Mouse (Mus musculus) limb, embryonic 10.5 days (tissue): ENCODE measurements around the gene Hmgn1. TPM values are rescaled to one million over a fixed set of nuclear protein-coding genes. Genes with fewer than 3 reads are reported as not detected.
"Not testable (repeated sequence)": the region's sequence is repeated elsewhere in the genome, so short reads cannot be mapped to it uniquely, and the experiment has no call there.

ENCODE experiments used
- DNase-seq: peaks from one replicate; pipeline ENCODE4 v3.0.0-alpha.2; 2017; ENCODE audit warnings: low spot score
- H3K27ac ChIP-seq: fragments of 300-500 bp; sonication (generic); 2 replicates; pipeline ENCODE4 v1.5.1; 2016; ENCODE audit warnings: mild to moderate bottlenecking
- H3K27me3 ChIP-seq: fragments of 300-500 bp; sonication (generic); 2 replicates; pipeline ENCODE4 v1.6.1; 2016; ENCODE audit warnings: low read depth, mild to moderate bottlenecking; ENCODE audit not compliant: poor library complexity, severe bottlenecking
- H3K36me3 ChIP-seq: fragments of 300-500 bp; sonication (generic); 2 replicates; pipeline ENCODE4 v1.6.1; 2016; ENCODE audit warnings: mild to moderate bottlenecking, moderate library complexity
- H3K4me1 ChIP-seq: fragments of 300-500 bp; sonication (generic); 2 replicates; pipeline ENCODE4 v1.6.1; 2016
- H3K4me3 ChIP-seq: fragments of 300-500 bp; sonication (generic); 2 replicates; pipeline ENCODE4 v1.5.1; 2016; ENCODE audit warnings: mild to moderate bottlenecking, moderate library complexity
- H3K9me3 ChIP-seq: fragments of 300-500 bp; sonication (generic); replicated peaks from 2 replicates; pipeline ENCODE4 v1.6.1; 2016; ENCODE audit warnings: mild to moderate bottlenecking
- WGBS: fragments of 180-500 bp; shearing (Covaris S2); methylation state at CpG from one replicate; pipeline ENCODE4 v1.1.7; 2016; 5-methylcytosine and 5-hydroxymethylcytosine counted together
- polyA plus RNA-seq: library from polyadenylated mRNA; unstranded; fragments of >200 nt; fragmentation: Nextera tagmentation; extraction: Ambion mirVana; gene quantifications from 2 replicates; pipeline ENCODE4 v1.2.1, GENCODE M21; 2016

Hmgn1 gene
- polyA plus RNA-seq, 1 experiment from 2014 or later: 979 TPM

DNA sequence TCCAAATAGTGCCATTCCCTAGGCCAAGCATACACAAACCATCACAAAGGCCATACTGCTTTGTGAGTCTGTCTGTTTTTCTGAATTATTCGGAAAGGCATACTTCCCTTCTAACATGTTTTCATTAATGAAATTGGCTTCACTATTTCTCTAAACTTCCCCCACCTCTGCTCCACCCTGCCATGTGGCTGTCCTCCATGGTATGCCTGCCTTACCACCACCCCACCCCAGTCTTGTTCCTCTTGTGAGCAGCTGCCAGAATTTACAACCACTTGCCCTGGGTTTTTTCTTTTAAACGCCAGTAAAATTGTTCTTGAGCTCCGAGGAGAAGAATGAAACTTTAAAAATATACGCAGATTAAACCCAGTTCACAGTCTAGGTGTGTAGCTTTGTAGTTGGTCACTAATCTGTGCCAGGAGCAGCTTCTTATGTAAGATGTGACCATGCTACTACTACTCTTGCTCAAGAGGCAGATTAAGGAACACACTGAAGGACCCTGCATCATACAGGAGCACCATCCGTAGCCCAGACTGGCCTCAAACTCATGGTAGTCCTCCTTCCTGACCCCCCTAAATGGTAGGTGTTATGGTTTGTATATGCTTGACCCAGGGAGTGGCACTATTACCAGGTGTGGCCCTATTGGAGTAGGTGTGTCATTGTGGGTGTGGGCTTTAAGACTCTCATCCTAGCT lies 16.7 kb downstream of the Hmgn1 start:
- no peaks in the 10 kb centered on the region for H3K36me3 ChIP-seq
- H3K27me3 ChIP-seq: no peaks in the 10 kb centered on the region
- no peaks in the 10 kb centered on the region for H3K4me1 ChIP-seq
- no peak overlapping the region for H3K4me3 ChIP-seq
- H3K27ac ChIP-seq: no peak overlapping the region
- 91% methylated on average over 5 of the region's 5 CpGs for WGBS
- no peaks in the 10 kb centered on the region for H3K9me3 ChIP-seq
- no peak for DNase-seq

- Histone ChIP-seq H3K27me3 (no peaks in the 10 kb centered on the region), H3K36me3 (no peaks in the 10 kb centered on the region), H3K9me3 (no peaks in the 10 kb centered on the region), H3K4me1 (no peaks in the 10 kb centered on the region), H3K27ac (no peak overlapping the region), H3K4me3 (no peak overlapping the region)
- no peak for DNase-seq
- 63% methylated on average over 4 of the region's 4 CpGs for WGBS
Observed at GRCm38 (mm10) chr16:96109673-96110072, 17.9 kb downstream of the Hmgn1 start.

GRCm38 (mm10) chr16:96103036-96103435 lies 24.5 kb downstream of the Hmgn1 start:
- Histone ChIP-seq H3K4me3 (no peak overlapping the region), H3K27me3 (no peaks in the 10 kb centered on the region), H3K27ac (no peak overlapping the region), H3K36me3 (no peaks in the 10 kb centered on the region), H3K9me3 (no peaks in the 10 kb centered on the region), H3K4me1 (no peaks in the 10 kb centered on the region)
- WGBS: 57% methylated on average over 2 of the region's 2 CpGs
- DNase-seq: no peak

DNA sequence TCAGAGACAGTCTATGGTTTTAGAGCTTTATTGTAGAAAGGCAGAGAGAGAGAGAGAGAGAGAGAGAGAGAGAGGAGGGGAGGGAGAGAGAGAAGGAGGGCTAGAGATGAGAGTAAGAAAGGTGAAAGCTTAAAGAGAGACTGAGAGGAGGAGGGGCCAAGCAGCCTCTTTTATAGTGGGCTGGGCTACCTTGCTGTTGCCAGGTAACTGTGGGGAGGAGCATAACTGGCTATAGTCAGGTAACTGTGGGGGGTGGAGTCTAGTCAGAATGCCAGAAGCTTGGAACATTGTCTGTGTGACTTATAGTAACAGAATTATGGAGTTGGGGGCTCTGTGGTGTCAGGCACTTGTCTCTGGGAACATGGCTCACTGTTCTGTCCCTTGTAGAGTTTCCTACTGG lies 29.7 kb downstream of the Hmgn1 start:
- H3K9me3 ChIP-seq, H3K27ac ChIP-seq, H3K27me3 ChIP-seq, H3K4me3 ChIP-seq, H3K4me1 ChIP-seq, H3K36me3 ChIP-seq, DNase-seq: not testable (repeated sequence)

DNA sequence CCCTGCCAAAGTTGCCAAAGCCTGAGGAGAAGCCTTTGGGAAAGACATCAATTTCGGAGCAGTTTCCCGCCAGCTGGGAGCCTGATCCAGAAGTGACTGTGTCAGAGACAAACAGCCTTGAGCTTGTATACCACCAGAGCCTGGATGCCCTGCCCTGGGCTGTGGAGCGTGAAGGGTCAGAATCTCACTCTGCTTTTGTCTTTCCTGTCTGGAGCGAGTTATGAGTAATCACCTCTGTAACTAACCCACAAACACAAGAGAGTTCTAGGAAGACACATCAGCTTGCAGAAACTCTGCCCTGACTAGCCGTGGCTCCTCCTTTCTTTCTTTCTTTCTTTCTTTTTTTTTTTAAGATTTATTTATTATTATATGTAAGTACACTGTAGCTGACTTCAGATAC lies 31.6 kb downstream of the Hmgn1 start:
- no peaks in the 10 kb centered on the region for H3K36me3 ChIP-seq
- H3K9me3 ChIP-seq: no peaks in the 10 kb centered on the region
- no peak overlapping the region for H3K27ac ChIP-seq
- no peak for DNase-seq
- H3K4me3 ChIP-seq: no peak overlapping the region
- no peaks in the 10 kb centered on the region for H3K27me3 ChIP-seq
- H3K4me1 ChIP-seq: peaks cover 4% of the 10 kb centered on the region
- 89% methylated on average over 5 of the region's 5 CpGs for WGBS

DNA sequence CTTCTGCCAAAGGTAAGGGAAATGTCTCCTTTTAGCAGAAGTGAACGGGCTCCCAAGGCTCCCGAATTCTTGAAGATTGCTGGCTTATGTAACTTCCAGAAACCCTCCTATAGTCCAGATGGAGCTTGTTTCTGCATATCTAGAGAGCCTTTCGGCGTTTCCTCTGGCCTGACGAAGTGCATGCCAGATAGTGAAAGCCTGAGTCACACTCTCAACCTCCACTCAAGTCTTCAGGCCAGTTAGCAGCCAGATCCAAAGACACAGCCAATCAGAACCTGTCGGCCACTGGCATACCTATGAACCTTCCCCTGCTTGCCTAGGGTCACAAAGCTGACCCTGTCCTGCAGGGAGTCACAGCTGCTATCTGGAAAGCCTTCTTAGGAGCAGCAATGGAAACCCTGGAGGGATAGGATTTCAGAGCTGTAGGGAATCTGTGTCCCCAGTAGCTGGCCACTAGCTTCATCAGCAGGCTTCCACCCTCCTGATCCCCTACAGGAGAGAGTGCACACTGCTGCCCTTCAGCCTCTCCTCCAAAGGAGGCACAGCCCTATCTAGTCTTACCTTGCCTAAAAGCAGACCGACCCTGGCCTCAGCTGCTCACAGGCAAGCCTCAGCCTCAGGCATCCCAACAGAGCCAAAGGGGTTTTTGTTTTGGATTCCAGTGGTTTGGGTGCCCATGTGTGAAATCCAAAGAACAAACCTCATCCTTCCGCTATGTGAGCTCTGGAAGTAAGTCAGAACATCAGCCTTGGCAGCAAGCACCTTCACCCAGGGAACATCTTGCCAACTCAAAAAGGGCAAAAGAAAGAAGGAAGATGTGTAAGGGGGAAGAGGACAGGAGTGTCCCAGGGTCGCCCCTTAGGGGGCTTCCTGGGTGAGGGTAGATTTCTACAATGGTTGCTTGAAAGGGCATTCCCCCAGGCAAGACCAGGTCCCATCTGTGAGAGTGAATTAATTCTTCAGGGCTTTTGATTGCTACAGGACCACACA lies 35.7 kb downstream of the Hmgn1 start:
- DNase-seq: no peak
- H3K4me1 ChIP-seq: peaks cover 7% of the 10 kb centered on the region
- no peak overlapping the region for H3K4me3 ChIP-seq
- no peaks in the 10 kb centered on the region for H3K27me3 ChIP-seq
- no peaks in the 10 kb centered on the region for H3K9me3 ChIP-seq
- no peaks in the 10 kb centered on the region for H3K36me3 ChIP-seq
- H3K27ac ChIP-seq: no peak overlapping the region
- 70% methylated on average over 9 of the region's 9 CpGs for WGBS

DNA sequence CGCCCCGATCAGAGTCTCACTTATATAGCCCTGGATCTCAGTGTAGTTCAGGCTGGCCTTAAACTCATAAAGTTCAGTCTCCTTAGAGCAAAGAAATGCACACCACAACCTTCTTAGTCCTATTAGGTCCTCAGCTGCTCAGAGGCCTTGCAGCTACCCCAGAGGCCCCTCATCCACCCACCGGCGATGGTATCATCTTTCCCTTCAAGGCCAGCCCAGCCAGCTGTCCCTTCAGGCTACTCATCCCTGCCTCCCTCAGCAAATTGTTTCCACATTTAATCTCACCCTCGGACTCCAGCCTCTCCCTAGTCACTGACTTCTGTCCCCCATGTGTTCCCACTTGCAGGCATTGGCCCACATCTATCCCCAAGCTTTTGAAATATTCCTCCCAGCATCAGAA lies 39.4 kb downstream of the Hmgn1 start:
- no peak for DNase-seq
- peaks cover 16% of the 10 kb centered on the region for H3K4me1 ChIP-seq
- H3K27ac ChIP-seq: no peak overlapping the region
- H3K4me3 ChIP-seq: no peak overlapping the region
- H3K36me3 ChIP-seq: no peaks in the 10 kb centered on the region
- 58% methylated on average over 5 of the region's 5 CpGs for WGBS
- H3K9me3 ChIP-seq: no peaks in the 10 kb centered on the region
- H3K27me3 ChIP-seq: no peaks in the 10 kb centered on the region

DNA sequence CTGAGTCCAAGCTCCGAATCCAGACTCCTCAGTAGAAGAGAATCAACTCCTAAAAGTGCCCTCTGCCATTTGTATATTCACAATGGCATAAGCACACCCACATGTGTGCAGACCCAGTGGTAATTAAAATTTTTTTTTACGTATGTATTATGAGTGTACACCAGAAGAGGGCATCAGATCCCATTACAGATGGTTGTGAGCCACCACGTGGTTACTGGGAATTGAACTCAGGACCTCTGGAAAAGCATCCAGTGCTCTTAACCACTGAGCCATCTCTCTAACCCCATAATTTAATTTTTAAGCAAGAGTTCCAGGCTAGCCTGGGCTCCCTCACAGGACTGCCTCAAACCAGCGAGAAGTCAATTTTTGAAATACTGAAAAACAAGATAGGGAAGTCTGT lies 40.1 kb downstream of the Hmgn1 start:
- WGBS: 81% methylated on average over 4 of the region's 4 CpGs
- H3K27ac ChIP-seq: no peak overlapping the region

DNA sequence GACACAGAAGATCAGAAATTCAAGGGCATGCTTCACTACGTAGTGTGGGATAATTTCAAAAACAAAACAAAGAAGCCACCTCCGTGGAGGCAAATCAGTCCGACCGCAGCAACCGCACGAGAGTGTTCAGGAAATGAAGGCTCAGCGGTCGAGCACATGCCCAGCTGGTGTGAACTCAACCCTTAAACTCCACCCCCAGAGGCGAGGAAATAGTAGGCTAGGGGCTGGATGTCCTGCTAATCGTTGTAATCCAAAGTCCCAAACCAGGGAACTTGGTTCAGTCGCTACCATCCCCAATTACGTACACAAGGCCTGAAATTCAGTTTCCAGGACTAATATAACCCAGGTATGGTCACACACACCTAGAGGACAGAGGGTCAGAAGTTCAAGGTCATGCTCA lies 40.5 kb downstream of the Hmgn1 start:
- WGBS: 86% methylated on average over 12 of the region's 12 CpGs

More for the DNA sequence above, 40.1 kb downstream of the Hmgn1 start:
- Histone ChIP-seq H3K9me3 (no peaks in the 10 kb centered on the region), H3K4me1 (peaks cover 19% of the 10 kb centered on the region), H3K27me3 (no peaks in the 10 kb centered on the region), H3K4me3 (no peak overlapping the region), H3K36me3 (no peaks in the 10 kb centered on the region)
- DNase-seq: no peak

GRCm38 (mm10) chr16:96085597-96085996 lies 41.9 kb downstream of the Hmgn1 start:
- Histone ChIP-seq H3K4me1 (peaks cover 21% of the 10 kb centered on the region), H3K9me3 (no peaks in the 10 kb centered on the region), H3K27ac (no peak overlapping the region), H3K27me3 (no peaks in the 10 kb centered on the region), H3K36me3 (peaks cover 6% of the 10 kb centered on the region), H3K4me3 (no peak overlapping the region)
- no peak for DNase-seq

More for the DNA sequence above, 40.5 kb downstream of the Hmgn1 start:
- no peaks in the 10 kb centered on the region for H3K36me3 ChIP-seq
- DNase-seq: no peak
- no peaks in the 10 kb centered on the region for H3K27me3 ChIP-seq
- peaks cover 19% of the 10 kb centered on the region for H3K4me1 ChIP-seq
- no peaks in the 10 kb centered on the region for H3K9me3 ChIP-seq
- H3K27ac ChIP-seq: no peak overlapping the region
- no peak overlapping the region for H3K4me3 ChIP-seq

GRCm38 (mm10) chr16:96083179-96083646 lies 44.3 kb downstream of the Hmgn1 start:
- Histone ChIP-seq H3K36me3 (peaks cover 30% of the 10 kb centered on the region), H3K27me3 (no peaks in the 10 kb centered on the region), H3K4me3 (peak overlapping the region; percentile 99), H3K4me1 (peaks cover 22% of the 10 kb centered on the region), H3K27ac (peak overlapping the region; percentile 98), H3K9me3 (no peaks in the 10 kb centered on the region)
- WGBS: 5% methylated on average over 20 of the region's 20 CpGs
- DNase-seq: no peak

DNA sequence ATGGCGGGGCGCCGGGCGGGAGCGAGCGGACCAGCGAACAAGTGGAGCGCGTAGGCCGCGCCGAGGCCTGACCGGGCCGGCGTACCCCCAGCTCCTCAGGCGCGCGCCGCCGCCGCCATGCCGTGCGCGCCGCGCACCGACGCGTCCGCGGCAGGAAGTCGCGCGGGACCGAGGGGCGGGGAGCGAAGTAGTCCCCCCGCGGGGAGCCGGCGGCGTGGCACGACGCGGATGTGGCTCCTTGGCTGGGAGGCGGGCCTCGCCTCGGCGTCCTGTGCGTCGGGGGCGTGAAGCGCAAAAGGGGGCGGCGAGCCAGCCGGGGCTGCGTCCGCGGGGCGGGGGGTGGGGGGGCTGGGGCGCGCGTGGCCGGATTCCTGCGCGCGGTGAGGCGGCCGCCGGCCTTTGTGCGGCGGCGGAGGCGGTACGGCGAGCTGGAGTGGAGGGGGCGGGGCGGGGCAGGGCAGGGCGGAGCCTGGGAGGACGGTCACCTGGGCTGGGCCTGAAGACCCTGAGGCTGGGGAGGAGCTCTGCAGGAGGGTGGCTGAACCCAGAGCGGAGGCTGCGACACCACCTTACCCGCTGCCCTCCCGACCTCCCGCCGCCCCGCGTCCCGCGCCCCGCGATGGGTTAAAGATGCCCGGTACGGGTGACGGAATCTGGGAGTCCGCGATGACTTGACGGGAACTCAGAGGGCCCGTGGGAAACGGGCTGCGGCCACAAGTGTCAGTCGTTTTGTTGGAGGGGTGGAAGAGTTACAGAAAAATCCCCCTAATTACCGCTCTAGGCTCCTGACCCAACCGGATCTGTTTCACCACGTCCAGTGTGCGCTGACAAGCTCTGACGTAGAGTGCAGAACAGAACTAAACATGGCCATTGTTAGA lies 45.0 kb downstream of the Hmgn1 start, which contains the start of gene Brwd1:
Brwd1 (minus strand) TSS at position 226 of the 878 bp plus-strand sequence.
- peak; percentile 93 for DNase-seq
- peaks cover 36% of the 10 kb centered on the region for H3K36me3 ChIP-seq
- under 1% methylated on average over 85 of the region's 107 CpGs for WGBS
- H3K4me1 ChIP-seq: peaks cover 22% of the 10 kb centered on the region
- peak within 1 kb of the TSS; percentile 98 for H3K27ac ChIP-seq
- H3K4me3 ChIP-seq: peak within 1 kb of the TSS; percentile 99
- H3K9me3 ChIP-seq: no peaks in the 10 kb centered on the region
- no peaks in the 10 kb centered on the region for H3K27me3 ChIP-seq
